Mouse (Mus musculus) neural tube, embryonic 15.5 days (tissue): ENCODE results near the gene Snx7. TPM values are rescaled to one million over a fixed set of nuclear protein-coding genes. Genes with fewer than 3 reads are reported as not detected.
A peak's percentile ranks its signal among the peaks of the same experiment; 100 is the strongest.

Experiments used
- ATAC-seq: fragments of 200-750 bp; cut with Nextera tagmentation; 2 replicates; pipeline ENCODE4 v1.8.0; 2017; ENCODE audit warnings: mild to moderate bottlenecking, moderate TSS enrichment, moderate library complexity; ENCODE audit not compliant: low FRiP score
- H3K27ac ChIP-seq: fragments of 300-500 bp; sonication (generic); replicated peaks from 2 replicates; pipeline ENCODE4 v1.5.1; 2015; ENCODE audit warnings: mild to moderate bottlenecking, inconsistent platforms
- H3K27me3 ChIP-seq: fragments of 300-500 bp; sonication (generic); replicated peaks from 2 replicates; pipeline ENCODE4 v1.6.1; 2015; ENCODE audit warnings: inconsistent platforms
- H3K36me3 ChIP-seq: fragments of 300-500 bp; sonication (generic); 2 replicates; pipeline ENCODE4 v1.6.1; 2015; ENCODE audit warnings: inconsistent platforms
- H3K4me1 ChIP-seq: fragments of 300-500 bp; sonication (generic); 2 replicates; pipeline ENCODE4 v1.6.1; 2015; ENCODE audit warnings: inconsistent platforms
- H3K4me2 ChIP-seq: fragments of 300-500 bp; sonication (generic); 2 replicates; pipeline ENCODE4 v1.6.1; 2015; ENCODE audit warnings: inconsistent platforms, mild to moderate bottlenecking, moderate library complexity
- H3K4me3 ChIP-seq: fragments of 300-500 bp; sonication (generic); replicated peaks from 2 replicates; pipeline ENCODE4 v1.5.1; 2015; ENCODE audit warnings: mild to moderate bottlenecking, inconsistent platforms
- H3K9ac ChIP-seq: fragments of 300-500 bp; sonication (generic); replicated peaks from 2 replicates; pipeline ENCODE4 v1.6.1; 2015; ENCODE audit warnings: mild to moderate bottlenecking, inconsistent platforms
- H3K9me3 ChIP-seq: fragments of 300-500 bp; sonication (generic); replicated peaks from 2 replicates; pipeline ENCODE4 v1.6.1; 2016; ENCODE audit warnings: inconsistent platforms
- WGBS: fragments of 180-500 bp; shearing (Covaris S2); methylation state at CpG from one replicate; pipeline ENCODE4 v1.1.7; 2015; ENCODE audit warnings: mixed read lengths; 5-methylcytosine and 5-hydroxymethylcytosine counted together
- polyA plus RNA-seq: library from polyadenylated mRNA; unstranded; fragments of >200 nt; fragmentation: Nextera tagmentation; extraction: Ambion mirVana; gene quantifications from 2 replicates; pipeline ENCODE4 v1.2.1, GENCODE M21; 2015

Snx7 gene
- polyA plus RNA-seq: 14.2 and 17.2 TPM in 2 replicates

DNA sequence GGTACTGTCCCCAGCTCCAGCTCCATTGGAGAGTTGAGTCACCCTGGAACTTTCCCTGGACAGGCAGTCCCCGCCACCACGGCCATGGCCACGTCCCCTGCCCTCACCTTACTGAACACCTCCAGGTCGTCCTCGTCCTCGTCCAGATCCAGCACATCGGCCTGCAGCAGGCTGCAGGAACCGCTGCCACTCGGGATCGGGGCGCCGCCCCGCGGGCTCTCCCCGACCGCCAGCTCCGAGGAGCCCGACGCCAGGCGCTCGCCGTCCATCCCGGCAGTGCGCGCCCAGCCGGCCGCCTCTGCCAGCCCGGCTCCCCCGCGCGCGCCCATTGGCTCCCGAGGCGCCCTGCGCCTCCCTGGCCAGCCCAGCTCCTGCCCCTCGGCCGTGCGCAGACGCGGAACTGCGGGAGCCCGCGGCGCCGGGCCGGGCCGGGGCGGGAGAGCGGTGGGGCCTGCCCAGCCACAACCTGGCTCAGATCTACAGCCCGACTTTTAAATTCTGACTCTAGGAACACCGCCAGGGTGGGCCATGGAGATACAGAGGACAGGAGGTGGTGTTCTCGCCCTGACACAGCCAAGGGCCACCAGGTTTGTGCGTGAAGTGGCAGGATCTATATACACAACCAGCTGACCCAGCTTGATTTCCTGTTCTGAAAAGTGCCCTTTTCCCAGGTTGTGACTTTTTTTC is at the start of gene Snx7:
Gene Snx7 (minus strand): TSS at position 300 of the 687 bp plus-strand sequence.
- peak within 1 kb of the TSS; percentile 55 for H3K4me3 ChIP-seq
- H3K27ac ChIP-seq: peak within 1 kb of the TSS; percentile 69; the same call in 1 of the 2 replicates
- H3K9me3 ChIP-seq: no peaks in the 10 kb centered on the region
- peak within 1 kb of the TSS; percentile 63 for H3K4me2 ChIP-seq
- WGBS: under 1% methylated on average over 33 of the region's 53 CpGs
- H3K9ac ChIP-seq: peak within 1 kb of the TSS; percentile 60
- H3K4me1 ChIP-seq: peaks cover 8% of the 10 kb centered on the region; the same call in 1 of the 2 replicates
- peak; percentile 99 for ATAC-seq
- H3K36me3 ChIP-seq: no peaks in the 10 kb centered on the region
- no peaks in the 10 kb centered on the region for H3K27me3 ChIP-seq

DNA sequence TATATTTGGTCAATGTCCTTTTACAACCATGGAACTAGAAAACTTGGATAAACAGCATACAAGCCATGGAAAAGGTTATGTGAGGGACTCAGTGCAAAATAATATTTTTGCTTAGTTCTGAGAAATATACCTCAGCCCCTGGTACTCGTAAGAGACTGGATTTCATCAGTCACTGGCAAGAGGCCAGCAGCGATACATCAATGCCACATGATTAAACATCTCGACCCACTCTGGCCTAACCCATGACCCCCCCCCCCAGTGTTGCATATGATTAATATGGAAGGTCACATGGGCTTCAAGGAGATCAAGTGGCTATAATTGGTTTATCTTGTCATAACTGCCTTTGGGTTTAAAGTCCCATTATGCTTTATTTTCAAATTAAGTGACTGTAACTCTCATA is 46.7 kb upstream of the Snx7 start:
- ATAC-seq: no peak
- Histone ChIP-seq H3K4me3 (no peak overlapping the region), H3K9me3 (no peaks in the 10 kb centered on the region), H3K36me3 (no peaks in the 10 kb centered on the region), H3K4me1 (no peaks in the 10 kb centered on the region), H3K27ac (no peak overlapping the region), H3K27me3 (no peaks in the 10 kb centered on the region), H3K9ac (no peak overlapping the region), H3K4me2 (no peak overlapping the region)
- 67% methylated on average over 3 of the region's 3 CpGs for WGBS

DNA sequence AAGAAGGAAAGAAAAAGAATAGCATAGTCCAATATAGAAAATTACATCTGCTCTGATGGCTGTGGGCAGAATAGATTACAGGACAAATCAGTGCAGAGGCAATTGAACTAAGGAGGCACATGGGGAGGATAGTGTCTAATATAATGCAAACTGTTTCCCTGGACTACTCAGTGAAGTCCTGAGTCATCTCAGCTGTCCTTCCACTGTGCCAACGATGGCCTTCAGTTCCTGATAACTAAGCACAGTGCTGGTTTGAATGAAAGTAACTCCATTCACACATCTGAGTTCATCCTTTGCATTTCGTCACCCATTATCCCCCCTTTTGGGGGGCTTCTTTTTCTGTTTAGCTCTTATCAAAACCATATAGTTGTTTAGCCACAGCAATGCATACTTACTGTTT is 25.0 kb upstream of the Snx7 start:
- no peaks in the 10 kb centered on the region for H3K36me3 ChIP-seq
- 78% methylated on average over 2 of the region's 2 CpGs for WGBS
- H3K4me1 ChIP-seq: no peaks in the 10 kb centered on the region
- no peaks in the 10 kb centered on the region for H3K9me3 ChIP-seq
- no peaks in the 10 kb centered on the region for H3K27me3 ChIP-seq
- H3K27ac ChIP-seq: no peak overlapping the region
- H3K4me2 ChIP-seq: no peak overlapping the region
- H3K4me3 ChIP-seq: no peak overlapping the region
- no peak for ATAC-seq
- no peak overlapping the region for H3K9ac ChIP-seq

DNA sequence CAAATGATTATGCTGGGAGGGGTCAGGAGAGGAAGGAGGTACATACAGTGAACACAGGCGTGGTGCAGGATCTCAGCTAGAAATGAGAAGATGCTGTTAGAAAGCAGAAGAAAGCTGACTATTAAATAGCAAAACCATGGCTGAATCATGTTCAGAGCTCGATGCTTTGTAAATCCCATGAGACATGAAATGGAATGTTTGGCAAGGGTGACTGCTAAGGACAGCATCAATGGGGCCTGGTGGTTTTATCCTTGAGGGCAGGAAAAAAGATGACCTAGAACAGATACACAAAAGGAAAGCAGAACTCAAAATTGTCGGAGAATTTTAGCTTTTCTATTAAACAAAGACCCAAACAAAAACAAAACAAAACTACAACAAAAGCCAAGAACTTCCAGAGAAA is 6.7 kb upstream of the Snx7 start:
- no peak overlapping the region for H3K4me2 ChIP-seq
- H3K27ac ChIP-seq: no peak overlapping the region
- 80% methylated on average over 3 of the region's 3 CpGs for WGBS
- H3K27me3 ChIP-seq: no peaks in the 10 kb centered on the region
- no peaks in the 10 kb centered on the region for H3K36me3 ChIP-seq
- H3K4me1 ChIP-seq: no peaks in the 10 kb centered on the region
- no peak overlapping the region for H3K9ac ChIP-seq
- no peak for ATAC-seq
- H3K9me3 ChIP-seq: no peaks in the 10 kb centered on the region
- H3K4me3 ChIP-seq: no peak overlapping the region

DNA sequence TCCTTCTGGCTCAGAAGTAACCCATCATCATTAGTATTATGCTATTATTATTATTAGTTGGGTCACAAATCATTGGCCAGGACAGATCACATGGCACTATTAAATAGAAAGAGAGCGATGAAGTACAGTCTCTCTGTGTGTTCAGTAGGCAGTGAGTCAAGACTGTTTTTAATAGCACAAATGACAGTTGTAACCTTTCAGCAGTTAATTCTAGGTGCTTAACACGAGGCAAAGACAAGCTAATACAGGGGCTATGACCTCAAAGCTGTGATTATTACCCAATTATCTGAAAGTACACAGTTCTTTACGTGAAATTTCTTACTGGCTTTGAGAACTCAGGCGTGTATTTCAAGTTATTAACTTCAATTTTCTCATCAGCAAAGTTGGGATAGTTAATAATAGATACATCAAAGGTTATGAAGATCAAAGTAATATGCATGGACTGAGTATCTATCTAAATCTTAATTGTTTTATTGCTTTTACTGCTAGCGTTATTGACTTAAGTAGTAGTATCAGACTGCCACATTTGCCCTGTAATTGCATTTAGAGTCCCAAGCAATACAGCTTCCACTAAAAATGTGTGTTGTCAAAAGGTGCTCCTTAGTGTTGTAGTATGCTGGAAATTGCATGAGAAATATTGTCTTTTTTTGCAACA is 4.6 kb upstream of the Snx7 start:
- no peak overlapping the region for H3K4me3 ChIP-seq
- no peak overlapping the region for H3K27ac ChIP-seq
- H3K4me1 ChIP-seq: peaks cover 2% of the 10 kb centered on the region; the same call in 1 of the 2 replicates
- WGBS: 60% methylated on average over 5 of the region's 5 CpGs
- no peak overlapping the region for H3K4me2 ChIP-seq
- H3K27me3 ChIP-seq: no peaks in the 10 kb centered on the region
- H3K9ac ChIP-seq: no peak overlapping the region
- ATAC-seq: no peak
- H3K36me3 ChIP-seq: no peaks in the 10 kb centered on the region
- no peaks in the 10 kb centered on the region for H3K9me3 ChIP-seq

DNA sequence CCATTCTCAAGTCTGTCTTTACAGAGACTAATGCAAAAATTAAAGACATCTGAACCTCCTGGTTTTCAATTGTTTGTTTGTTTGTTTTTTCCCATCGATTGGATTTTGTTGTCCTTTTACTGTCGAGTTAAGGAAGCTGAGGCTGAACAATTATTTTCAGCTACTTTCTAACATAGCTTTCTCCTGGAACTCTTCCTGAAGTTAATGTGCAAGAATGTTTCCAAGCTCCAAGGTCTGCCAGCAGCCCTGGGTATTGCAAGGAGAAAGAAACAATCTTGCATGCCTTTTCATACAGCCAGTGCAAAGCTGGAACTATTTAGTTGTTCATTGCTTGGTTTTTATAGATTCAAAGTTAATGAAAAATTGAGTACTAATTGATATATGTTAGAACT is 584 bp upstream of the Snx7 start:
- peaks cover 8% of the 10 kb centered on the region; the same call in 1 of the 2 replicates for H3K4me1 ChIP-seq
- H3K27ac ChIP-seq: peak overlapping the region; percentile 69; the same call in 1 of the 2 replicates
- no peak for ATAC-seq
- H3K27me3 ChIP-seq: no peaks in the 10 kb centered on the region
- H3K36me3 ChIP-seq: no peaks in the 10 kb centered on the region
- H3K4me3 ChIP-seq: peak overlapping the region; percentile 55
- 23% methylated on average over 2 of the region's 2 CpGs for WGBS
- peak overlapping the region; percentile 63 for H3K4me2 ChIP-seq
- peak overlapping the region; percentile 60 for H3K9ac ChIP-seq
- no peaks in the 10 kb centered on the region for H3K9me3 ChIP-seq

DNA sequence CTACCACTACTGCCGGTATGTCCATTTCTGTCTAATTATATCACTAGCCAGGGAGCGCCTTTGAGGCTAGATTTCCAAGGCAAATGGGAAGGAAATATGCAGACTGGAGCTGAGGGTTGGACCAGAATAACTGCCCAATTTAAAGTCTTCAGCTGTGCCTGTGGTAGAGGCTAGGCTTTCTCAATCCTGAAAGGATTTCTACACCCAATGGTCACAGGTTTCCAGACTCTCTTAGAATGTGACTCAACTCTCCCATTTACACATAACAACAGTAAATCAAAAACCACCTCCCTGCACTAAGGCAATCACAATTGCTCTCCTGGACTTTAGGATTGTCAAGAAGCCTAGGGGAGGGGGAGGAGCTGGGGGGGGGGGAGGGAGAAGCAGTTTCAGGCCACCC is 645 bp downstream of the Snx7 start:
- H3K27ac ChIP-seq: no peak overlapping the region
- peaks cover 8% of the 10 kb centered on the region; the same call in 1 of the 2 replicates for H3K4me1 ChIP-seq
- H3K4me3 ChIP-seq: peak overlapping the region; percentile 55
- H3K9ac ChIP-seq: peak overlapping the region; percentile 60
- ATAC-seq: no peak
- no peaks in the 10 kb centered on the region for H3K9me3 ChIP-seq
- WGBS: 90% methylated on average over 2 of the region's 2 CpGs
- no peaks in the 10 kb centered on the region for H3K36me3 ChIP-seq
- peak overlapping the region; percentile 63 for H3K4me2 ChIP-seq
- no peaks in the 10 kb centered on the region for H3K27me3 ChIP-seq

DNA sequence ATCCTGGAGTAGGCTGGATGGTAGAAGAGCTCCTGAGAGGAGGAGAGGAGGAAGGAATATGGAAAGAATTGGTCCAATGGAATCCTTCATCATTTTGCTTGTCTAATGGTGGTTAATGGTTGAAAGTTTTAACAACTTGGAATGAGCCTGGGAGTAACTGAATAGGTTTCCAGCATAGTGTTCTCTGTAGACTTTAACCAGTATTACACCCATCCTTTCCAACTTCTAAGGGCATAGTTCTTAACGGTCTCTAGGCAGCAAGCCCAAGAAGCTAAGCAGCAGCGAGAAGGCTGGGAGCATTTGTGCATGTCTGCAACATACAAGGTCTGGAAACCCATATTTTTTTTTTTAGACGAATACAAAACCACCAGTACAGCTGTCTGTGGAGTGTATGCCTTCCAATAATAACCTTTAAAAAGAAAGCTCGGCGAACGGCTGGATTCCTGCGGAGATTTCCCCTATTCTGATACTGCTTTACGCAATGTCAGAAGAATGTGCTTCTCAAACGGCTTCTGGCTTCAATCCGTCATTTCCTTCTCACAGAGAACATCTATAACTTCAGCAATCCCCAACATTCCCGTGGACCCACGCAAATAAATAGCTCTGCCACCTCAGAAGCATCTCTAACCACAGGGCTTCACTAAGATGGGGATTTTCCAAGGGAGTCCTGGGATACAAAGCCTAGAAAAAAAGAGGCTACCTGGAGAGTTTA is 1.9 kb downstream of the Snx7 start:
- 63% methylated on average over 12 of the region's 12 CpGs for WGBS

DNA sequence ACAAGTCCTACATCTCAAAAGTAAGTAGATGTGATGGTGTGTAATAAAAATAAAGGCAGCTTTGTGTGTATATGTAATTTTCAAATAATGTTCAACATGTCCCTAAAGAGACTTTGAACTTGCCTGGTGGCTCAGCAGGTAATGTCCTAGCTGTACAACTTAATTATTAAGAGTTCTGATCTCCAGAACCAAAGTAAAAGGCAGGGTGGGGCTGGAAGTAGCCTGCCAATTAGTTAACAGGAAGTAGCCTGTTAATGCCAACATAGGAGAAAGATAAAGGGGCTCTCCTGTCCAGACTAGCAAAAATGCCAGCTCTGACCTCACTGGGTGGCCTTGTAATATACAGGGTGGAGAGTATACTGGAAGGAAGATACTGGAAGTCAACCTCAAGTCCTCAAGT is 3.1 kb downstream of the Snx7 start:
- no peak overlapping the region for H3K4me3 ChIP-seq
- H3K27me3 ChIP-seq: no peaks in the 10 kb centered on the region
- H3K4me1 ChIP-seq: peaks cover 8% of the 10 kb centered on the region; the same call in 1 of the 2 replicates
- no peak overlapping the region for H3K27ac ChIP-seq
- no peaks in the 10 kb centered on the region for H3K36me3 ChIP-seq
- no peak overlapping the region for H3K9ac ChIP-seq
- ATAC-seq: no peak
- H3K4me2 ChIP-seq: no peak overlapping the region
- H3K9me3 ChIP-seq: no peaks in the 10 kb centered on the region

More for the DNA sequence above, 1.9 kb downstream of the Snx7 start:
- Histone ChIP-seq H3K9ac (no peak overlapping the region), H3K4me2 (no peak overlapping the region), H3K4me1 (peaks cover 8% of the 10 kb centered on the region; the same call in 1 of the 2 replicates), H3K36me3 (no peaks in the 10 kb centered on the region), H3K9me3 (no peaks in the 10 kb centered on the region), H3K27me3 (no peaks in the 10 kb centered on the region), H3K4me3 (no peak overlapping the region), H3K27ac (no peak overlapping the region)
- ATAC-seq: no peak

DNA sequence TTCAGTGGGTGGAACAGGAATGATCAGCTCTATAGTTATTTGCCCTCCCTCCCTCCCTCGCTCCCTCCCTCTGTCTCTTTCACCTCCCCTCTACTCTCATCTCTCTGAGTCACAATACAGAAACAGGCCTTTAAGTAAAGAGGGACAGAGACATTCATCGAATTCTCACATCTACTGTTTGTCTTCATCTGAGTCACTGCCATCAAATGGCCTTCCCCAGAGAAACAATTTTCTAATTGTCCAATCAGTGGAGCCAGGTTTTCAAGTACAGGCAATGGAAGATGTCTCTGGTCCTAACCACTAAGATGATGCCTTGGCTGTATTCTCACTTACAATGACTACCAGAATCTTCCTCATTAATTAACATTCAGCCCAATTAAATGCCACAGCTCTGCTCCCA is 5.8 kb downstream of the Snx7 start:
- no peaks in the 10 kb centered on the region for H3K9me3 ChIP-seq
- H3K27ac ChIP-seq: no peak overlapping the region
- H3K4me3 ChIP-seq: no peak overlapping the region
- ATAC-seq: no peak
- H3K4me2 ChIP-seq: no peak overlapping the region
- no peak overlapping the region for H3K9ac ChIP-seq
- no peaks in the 10 kb centered on the region for H3K27me3 ChIP-seq
- no peaks in the 10 kb centered on the region for H3K36me3 ChIP-seq
- WGBS: 74% methylated on average over 2 of the region's 2 CpGs
- H3K4me1 ChIP-seq: peaks cover 2% of the 10 kb centered on the region; the same call in 1 of the 2 replicates

DNA sequence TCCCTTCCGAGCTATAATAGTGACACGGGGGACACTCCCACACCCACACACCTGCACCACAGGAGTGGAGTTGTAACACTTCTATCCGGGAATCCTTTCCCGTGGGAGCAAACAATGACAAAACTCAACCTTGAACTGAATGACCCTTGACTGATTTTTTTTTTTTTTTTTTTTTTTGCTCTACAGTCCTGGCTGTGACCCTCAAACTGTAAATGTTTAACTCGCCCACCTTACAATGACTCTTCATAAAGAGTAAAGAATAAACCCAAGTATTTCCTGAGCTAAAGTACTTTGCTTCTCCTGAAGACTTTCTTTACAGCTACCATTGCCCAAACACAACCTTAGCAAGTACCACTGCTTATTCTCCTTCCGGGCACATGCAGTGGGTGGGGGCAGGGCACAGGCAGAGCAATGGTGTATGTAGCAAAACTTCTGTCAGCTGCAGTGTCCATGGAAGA is 6.7 kb downstream of the Snx7 start:
- no peaks in the 10 kb centered on the region for H3K4me1 ChIP-seq
- H3K36me3 ChIP-seq: no peaks in the 10 kb centered on the region
- no peaks in the 10 kb centered on the region for H3K9me3 ChIP-seq
- H3K27me3 ChIP-seq: no peaks in the 10 kb centered on the region
- no peak overlapping the region for H3K4me3 ChIP-seq
- no peak overlapping the region for H3K27ac ChIP-seq
- H3K4me2 ChIP-seq: no peak overlapping the region
- ATAC-seq: no peak
- WGBS: 88% methylated on average over 6 of the region's 6 CpGs
- H3K9ac ChIP-seq: no peak overlapping the region
